Mouse (Mus musculus) right cerebral cortex, postnatal 10 days (tissue): ENCODE results near the gene Rasip1.

Source experiments
- DNase-seq, 2 experiments: peaks; one replicate each; pipeline ENCODE4 v3.0.0; 2021; ENCODE audit warnings: low spot score in 2 of 2

The Rasip1 gene

GRCm38 (mm10) chr7:45685811-45686210 lies 58.5 kb downstream of the Rasip1 start:
- no peak for DNase-seq

DNA sequence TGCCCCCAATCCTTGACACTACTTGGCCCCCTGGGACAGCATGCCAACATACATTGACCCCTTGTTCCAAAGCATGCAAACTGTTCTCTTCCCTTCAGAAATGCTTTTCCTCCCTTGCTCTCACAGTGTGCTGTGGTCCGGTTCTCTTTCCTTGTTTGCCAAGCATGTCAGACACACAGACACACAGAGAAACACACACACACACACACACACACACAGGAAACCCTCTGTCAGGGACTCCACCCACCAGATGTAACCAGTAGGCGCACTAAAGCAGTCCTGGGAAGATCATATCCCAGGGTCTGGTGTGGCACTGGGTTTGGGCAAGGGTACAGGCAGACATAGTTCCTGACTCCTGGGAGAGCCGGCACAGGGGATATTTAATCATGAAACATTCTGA lies 59.6 kb downstream of the Rasip1 start:
- DNase-seq: no peak
